In genomic region chr10:111451683-111452322, GRCm38 (mm10) we compare ENCODE assay signal across 13 mouse cellular contexts.
"Had no signal": no experiment of that assay in that cellular context is flagged by ENCODE, and none has a peak within 500 bp of the region (broad histone marks: within the 10 kb centered on the region; RNA-seq: fewer than 3 reads in every experiment).

No protein-coding gene starts in this region.

- H3K4me2 ChIP-seq: kidney, embryonic 15.5 days; lung, embryonic 14.5 days; neural tube, embryonic 12.5 days had no signal

- H3K9ac ChIP-seq: kidney, embryonic 15.5 days; lung, embryonic 14.5 days; neural tube, embryonic 12.5 days had no signal

- ATAC-seq: intestine, embryonic 16.5 days had no signal

- H3K27ac ChIP-seq: kidney, embryonic 15.5 days; left cerebral cortex, adult 2 months; limb, embryonic 10.5 days; macrophage; neural tube, embryonic 12.5 days had no signal

- H3K4me3 ChIP-seq: kidney, embryonic 15.5 days; left cerebral cortex, adult 2 months; limb, embryonic 10.5 days; neural tube, embryonic 12.5 days had no signal

- DNase-seq: kidney, adult 2 months; kidney, postnatal 14 days; lung, embryonic 14.5 days; lung, postnatal 10 days; midbrain, embryonic 14.5 days; right cerebral cortex, postnatal 4 days; thymus, postnatal 36 days had no signal

- H3K27me3 ChIP-seq: kidney, embryonic 15.5 days; neural tube, embryonic 12.5 days had no signal

- H3K4me1 ChIP-seq: kidney, embryonic 15.5 days; neural tube, embryonic 12.5 days had no signal

- H3K36me3 ChIP-seq: kidney, embryonic 15.5 days; limb, embryonic 10.5 days; neural tube, embryonic 12.5 days had no signal

- H3K9me3 ChIP-seq: kidney, embryonic 15.5 days; limb, embryonic 10.5 days; neural tube, embryonic 12.5 days had no signal
